Mouse (Mus musculus): ENCODE results near the gene Otop2.

Gene Otop2

GRCm38 (mm10) chr11:115306863-115307262 is at the start of gene Otop2:
Gene Otop2 (plus strand): TSS chr11:115307163.
- no peak for DNase-seq (ENCODE audit: low read depth, low spot score)

DNA sequence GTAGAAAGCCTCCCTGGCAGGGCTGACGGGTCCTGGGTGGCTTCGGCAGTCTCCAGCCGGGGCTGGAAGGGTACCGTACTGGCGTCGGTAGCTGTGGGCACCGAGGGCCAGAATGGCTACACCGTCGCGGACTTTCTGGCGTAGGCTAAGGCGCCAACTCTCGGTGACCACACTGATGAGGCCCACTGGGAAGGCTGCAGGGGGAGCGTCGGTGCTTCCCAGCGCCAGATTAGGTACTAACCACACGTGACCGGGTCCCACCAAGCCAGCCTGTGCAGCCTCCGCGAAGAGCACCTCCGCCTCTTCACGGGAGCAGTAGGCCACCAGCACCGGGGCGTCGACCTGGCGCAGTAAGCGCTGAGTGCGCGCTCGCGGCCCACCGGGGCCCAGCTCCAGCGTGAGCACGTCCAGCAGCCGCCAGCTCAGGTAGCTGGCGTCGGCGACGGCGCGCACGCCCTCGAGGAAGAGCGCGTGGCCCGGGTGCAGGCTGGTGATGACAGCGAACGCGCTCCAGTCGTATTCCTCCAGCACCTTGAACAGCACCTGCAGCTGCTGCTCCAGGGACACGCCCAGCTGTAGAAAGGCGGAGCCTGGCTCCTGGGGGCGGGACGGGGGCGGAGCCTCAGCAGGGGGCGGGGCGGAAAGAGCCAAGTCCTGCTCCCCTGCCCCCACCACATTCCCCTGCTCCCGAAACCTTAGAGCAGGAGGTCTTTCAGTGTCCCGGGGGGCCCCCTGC is 49.0 kb upstream of the Otop2 start:
- DNase-seq (ENCODE audit: low read depth, low spot score): peak; percentile 82

DNA sequence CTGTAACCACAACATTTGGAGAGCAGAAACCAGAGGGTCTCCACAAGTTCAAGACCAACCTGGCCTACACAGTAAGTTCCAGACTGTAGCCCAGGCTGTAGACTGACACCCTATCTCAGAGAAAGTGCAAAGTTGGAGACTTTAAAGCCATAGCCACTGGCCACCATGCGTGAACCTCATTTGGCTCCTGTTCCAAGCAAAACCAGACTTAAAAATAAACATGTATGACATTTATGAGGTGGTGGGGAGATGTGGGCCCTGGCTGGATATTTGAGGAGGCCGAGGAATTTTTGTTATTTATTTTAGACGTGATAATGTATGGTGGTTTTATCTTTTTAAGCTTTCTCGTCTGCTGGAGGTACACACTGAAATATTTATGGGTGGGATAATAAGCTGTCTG is 47.8 kb upstream of the Otop2 start:
- DNase-seq (ENCODE audit: low read depth, low spot score): no peak

DNA sequence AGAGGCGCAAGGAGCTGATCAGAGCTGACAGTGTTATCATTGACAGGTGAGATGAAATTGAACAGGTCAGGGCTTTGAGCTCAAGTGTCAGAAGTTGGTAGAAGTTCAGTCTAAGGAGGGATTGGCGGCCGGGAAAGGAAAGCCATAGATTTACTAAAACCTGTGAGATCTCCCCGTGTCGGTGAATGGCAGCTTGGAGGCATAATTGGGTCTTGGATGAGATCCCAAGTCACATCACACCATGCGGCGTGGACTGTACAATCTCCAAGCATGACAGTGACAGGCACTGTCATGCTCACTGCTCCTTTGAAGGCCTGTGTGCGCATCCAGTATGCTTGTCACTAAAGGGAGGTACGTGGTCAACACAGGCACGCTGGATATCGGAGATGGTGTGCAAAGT is 44.0 kb upstream of the Otop2 start:
- no peak for DNase-seq (ENCODE audit: low read depth, low spot score)

- no peak for DNase-seq (ENCODE audit: low read depth, low spot score)
Measured at GRCm38 (mm10) chr11:115264136-115264861, 42.7 kb upstream of the Otop2 start.

- no peak for DNase-seq (ENCODE audit: low read depth, low spot score)
Measured at GRCm38 (mm10) chr11:115264862-115265668, 41.9 kb upstream of the Otop2 start.

DNA sequence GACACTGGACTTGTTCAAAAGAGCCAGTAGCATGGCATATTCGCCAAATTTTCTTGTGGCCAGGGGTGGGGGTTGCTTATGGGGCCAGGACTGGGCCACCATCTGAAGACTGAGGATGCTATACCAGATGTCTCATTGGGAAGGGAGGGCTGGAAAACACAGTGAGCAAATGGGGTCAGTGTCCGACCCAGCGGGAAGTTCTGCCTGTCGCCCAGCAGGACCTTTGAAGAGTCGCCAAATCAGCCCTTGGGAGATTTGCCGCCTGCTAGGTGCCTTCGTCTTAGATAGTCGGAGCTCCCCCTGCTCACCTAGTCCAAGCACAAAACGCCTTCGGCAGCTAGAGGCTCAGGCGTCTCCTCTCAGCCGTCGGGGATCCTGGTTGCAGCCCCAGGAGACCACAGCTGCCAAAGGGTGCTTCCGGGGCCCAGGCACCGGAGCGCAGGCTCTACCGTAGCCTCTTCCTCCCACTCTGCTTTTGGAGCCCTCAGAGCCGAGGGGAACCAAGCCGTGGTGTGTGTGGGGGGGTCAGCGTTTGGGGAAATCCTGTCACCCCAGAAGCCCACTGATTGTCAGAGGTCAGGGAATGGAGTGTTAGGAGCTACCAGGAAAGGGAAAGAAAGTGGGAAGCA is 41.1 kb upstream of the Otop2 start:
- no peak for DNase-seq (ENCODE audit: low read depth, low spot score)

GRCm38 (mm10) chr11:115266400-115266778 is 40.6 kb upstream of the Otop2 start:
- DNase-seq (ENCODE audit: low read depth, low spot score): no peak

DNA sequence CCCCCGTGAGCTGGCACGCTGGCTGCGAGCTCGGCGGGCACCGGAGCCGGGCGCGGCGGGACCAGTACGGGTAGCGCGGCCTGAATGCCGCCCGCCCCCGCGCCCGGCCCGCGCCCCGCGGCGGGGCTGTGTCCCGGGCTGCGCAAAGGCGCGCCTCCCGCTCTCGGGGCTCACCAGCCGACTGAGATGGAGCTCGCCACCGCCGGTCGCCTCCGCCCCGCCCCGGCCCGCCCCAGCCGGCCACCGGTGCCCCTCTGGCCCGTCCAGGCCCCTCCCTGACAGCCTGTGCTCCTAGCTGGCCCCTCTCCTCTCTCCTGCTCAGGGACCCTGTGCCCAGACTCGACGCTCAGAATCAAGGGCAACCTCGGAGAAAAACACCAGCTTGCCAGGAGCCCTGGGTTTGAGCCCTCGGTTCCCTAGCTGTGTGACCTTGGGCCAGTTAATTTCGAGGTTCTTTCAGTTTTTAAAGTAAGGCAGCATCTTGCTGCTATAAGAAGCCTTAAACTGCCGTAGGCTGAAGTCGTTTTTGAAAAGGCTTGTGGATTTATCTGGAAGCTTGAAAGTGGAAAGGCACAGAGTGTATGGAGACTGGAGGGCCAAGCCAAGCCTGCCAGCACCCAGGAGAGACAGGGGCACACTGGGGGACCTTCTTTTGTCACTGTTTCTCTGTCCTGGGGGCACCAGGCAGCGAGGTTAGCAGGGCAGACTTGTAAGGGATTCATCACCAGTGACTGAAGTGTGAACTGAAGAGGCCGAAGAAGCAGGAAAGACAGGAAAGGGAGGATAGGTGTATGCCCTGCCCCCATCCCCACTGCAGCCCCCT is 39.7 kb upstream of the Otop2 start, which contains the start of gene Grin2c:
Grin2c (minus strand) TSS at position 183 of the 823 bp plus-strand sequence.
- no peak for DNase-seq (ENCODE audit: low read depth, low spot score)

DNA sequence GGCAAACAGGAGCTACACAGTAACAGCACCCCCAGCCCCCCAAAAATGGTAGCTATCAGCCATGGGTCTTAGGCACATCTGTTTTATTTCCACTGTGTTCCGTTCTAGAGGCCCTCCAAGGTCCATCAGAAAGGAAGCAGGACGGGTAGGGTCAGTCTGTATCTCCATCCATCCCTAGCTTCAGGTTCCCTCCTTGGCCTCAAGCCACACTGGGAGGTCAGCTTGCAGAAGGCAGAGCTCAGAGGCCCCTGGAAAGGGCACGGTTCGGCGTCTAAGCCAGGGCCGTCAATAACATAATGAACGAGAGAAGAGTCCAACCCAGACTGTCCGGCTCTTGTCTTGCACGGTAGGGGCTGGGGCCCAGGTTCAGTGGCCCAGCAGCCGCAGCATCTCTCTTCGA is 39.0 kb upstream of the Otop2 start:
- no peak for DNase-seq (ENCODE audit: low read depth, low spot score)

GRCm38 (mm10) chr11:115269330-115270066 is 37.5 kb upstream of the Otop2 start:
- no peak for DNase-seq (ENCODE audit: low read depth, low spot score)

GRCm38 (mm10) chr11:115270148-115270861 is 36.7 kb upstream of the Otop2 start:
- no peak for DNase-seq (ENCODE audit: low read depth, low spot score)

DNA sequence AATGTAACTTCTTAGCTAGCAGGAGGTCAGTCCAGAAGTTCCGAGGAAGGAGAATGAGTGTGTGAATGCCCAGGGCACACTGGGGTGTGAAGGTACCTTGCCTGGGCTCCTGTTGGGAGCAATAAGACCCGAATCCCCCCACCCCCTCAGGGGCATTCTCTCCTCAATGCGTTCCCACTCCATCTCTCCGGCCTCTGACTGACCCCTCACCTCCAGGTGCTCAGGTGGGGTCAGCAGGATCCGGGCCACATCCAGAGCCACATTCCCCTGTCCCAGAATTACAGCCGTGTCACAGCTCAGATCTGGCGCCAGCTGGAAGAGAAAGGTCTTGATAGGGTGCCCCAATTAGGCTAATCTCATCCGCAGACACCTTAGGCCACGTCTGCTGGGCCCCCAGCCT is 35.9 kb upstream of the Otop2 start:
- DNase-seq (ENCODE audit: low read depth, low spot score): no peak

- DNase-seq (ENCODE audit: low read depth, low spot score): no peak
Measured at GRCm38 (mm10) chr11:115271481-115271880, 35.5 kb upstream of the Otop2 start.

DNA sequence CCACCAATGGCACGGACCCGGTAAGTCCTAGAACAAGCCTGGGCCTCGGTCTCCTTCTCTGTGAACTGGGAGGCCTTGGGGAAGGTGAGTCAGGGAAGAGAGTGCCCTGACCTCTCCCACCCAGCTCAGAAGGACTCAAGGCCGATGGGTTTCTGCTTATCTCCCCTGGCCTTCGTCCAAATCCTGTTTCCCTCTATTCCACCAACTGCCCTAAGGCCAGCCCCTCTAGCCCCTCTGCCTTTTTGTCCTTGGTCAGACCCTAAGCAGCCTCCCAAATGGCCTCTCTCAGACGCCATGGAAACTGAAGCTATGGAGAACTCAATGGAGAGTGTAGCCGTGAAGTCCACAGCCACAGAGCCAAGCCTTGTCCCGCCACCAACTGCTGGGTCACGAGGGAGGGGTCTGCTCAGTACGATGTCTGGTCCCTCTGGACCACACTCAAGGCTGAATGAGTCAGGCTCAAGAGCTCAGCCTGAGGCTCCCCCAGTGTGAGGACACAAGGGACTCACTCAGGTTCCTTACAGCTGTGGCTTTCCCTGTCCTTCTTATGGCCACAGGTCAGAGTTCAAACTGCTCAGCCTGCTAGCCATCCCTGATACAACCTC is 34.0 kb upstream of the Otop2 start:
- no peak for DNase-seq (ENCODE audit: low read depth, low spot score)

GRCm38 (mm10) chr11:115273735-115274134 is 33.2 kb upstream of the Otop2 start:
- DNase-seq (ENCODE audit: low read depth, low spot score): no peak

DNA sequence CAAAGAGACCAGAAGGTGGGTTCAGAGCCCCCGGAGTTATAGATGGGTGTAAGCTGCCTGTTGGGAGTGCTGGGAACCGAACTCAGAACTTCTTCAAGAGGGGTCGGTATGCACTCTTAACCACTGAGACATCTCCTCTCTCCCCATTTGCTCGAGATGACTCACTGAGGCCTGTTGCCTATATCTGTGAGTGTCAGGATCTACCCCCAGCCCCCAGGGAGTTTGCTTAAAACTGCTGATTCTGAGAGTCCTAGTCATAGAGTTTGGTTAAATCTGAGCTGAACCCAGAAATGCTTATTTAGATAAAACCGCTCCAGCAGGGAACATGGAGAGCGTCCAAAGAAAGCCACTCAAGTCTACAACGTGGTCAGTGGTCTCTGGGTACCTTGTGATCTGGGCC is 32.8 kb upstream of the Otop2 start:
- DNase-seq (ENCODE audit: low read depth, low spot score): no peak

- no peak for DNase-seq (ENCODE audit: low read depth, low spot score)
Measured at GRCm38 (mm10) chr11:115274771-115275170, 32.2 kb upstream of the Otop2 start.

- no peak for DNase-seq (ENCODE audit: low read depth, low spot score)
Measured at GRCm38 (mm10) chr11:115275509-115275908, 31.5 kb upstream of the Otop2 start.
